Mouse (Mus musculus) C2C12 (cell line): ENCODE measurements around the gene Elmo2. TPM values are rescaled to one million over a fixed set of nuclear protein-coding genes. Genes with fewer than 3 reads are reported as not detected.
A peak's percentile ranks its signal among the peaks of the same experiment; 100 is the strongest.

Experiments used
- H3K27me3 ChIP-seq: one replicate; pipeline ENCODE4 v1.6.1; 2011; ENCODE audit not compliant: control insufficient read depth, insufficient read depth, insufficient read length
- H3K36me3 ChIP-seq: one replicate; pipeline ENCODE4 v1.6.1; 2011; ENCODE audit not compliant: control insufficient read depth, insufficient read depth
- H3K4me3 ChIP-seq: one replicate; pipeline ENCODE4 v1.5.1; 2011; ENCODE audit warnings: mild to moderate bottlenecking, control low read depth; ENCODE audit not compliant: poor library complexity, insufficient read depth, severe bottlenecking
- H3K79me2 ChIP-seq: one replicate; pipeline ENCODE4 v1.6.1; 2011; ENCODE audit not compliant: control insufficient read depth, insufficient read depth
- H3K79me3 ChIP-seq: one replicate; pipeline ENCODE4 v1.6.1; 2011; ENCODE audit warnings: low read depth, control low read depth
- H3ac ChIP-seq: one replicate; pipeline ENCODE3; 2011; ENCODE audit warnings: low read depth; ENCODE audit not compliant: control insufficient read depth, insufficient read length
- CEBPB ChIP-seq: IDR thresholded peaks from one replicate; pipeline ENCODE4 v1.6.1; 2011; ENCODE audit warnings: low read depth, mild to moderate bottlenecking, control low read depth, moderate library complexity
- CTCF ChIP-seq: IDR thresholded peaks from one replicate; pipeline ENCODE4 v1.5.1; 2011; ENCODE audit not compliant: control insufficient read depth, insufficient read depth, insufficient read length
- FOSL1 ChIP-seq: IDR thresholded peaks from one replicate; pipeline ENCODE4 v1.8.0; 2011; ENCODE audit warnings: mild to moderate bottlenecking, low read length; ENCODE audit not compliant: poor library complexity, insufficient read depth, severe bottlenecking
- MAX ChIP-seq: IDR thresholded peaks from one replicate; pipeline ENCODE4 v1.6.1; 2011; ENCODE audit warnings: mild to moderate bottlenecking, control low read depth
- MYOD1 ChIP-seq: IDR thresholded peaks from one replicate; pipeline ENCODE4 v1.6.1; 2011; ENCODE audit warnings: low read depth; ENCODE audit not compliant: control insufficient read depth, insufficient read length
- MYOG ChIP-seq: IDR thresholded peaks from one replicate; pipeline ENCODE4 v1.6.1; 2011; ENCODE audit not compliant: control insufficient read depth, insufficient read length; ENCODE audit errors: extremely low read depth
- USF1 ChIP-seq: IDR thresholded peaks from one replicate; pipeline ENCODE4 v1.6.1; 2011; ENCODE audit warnings: low read depth, mild to moderate bottlenecking, control low read depth, moderate library complexity
- polyA plus RNA-seq: library from polyadenylated mRNA; unstranded; fragments of >200 nt; fragmentation: generic; extraction: Trizol; gene quantifications from one replicate; pipeline ENCODE4 v1.2.1, GENCODE M21; 2012; ENCODE audit warnings: missing spikeins

Elmo2 gene
- polyA plus RNA-seq, 1 experiment = 26.4 TPM

DNA sequence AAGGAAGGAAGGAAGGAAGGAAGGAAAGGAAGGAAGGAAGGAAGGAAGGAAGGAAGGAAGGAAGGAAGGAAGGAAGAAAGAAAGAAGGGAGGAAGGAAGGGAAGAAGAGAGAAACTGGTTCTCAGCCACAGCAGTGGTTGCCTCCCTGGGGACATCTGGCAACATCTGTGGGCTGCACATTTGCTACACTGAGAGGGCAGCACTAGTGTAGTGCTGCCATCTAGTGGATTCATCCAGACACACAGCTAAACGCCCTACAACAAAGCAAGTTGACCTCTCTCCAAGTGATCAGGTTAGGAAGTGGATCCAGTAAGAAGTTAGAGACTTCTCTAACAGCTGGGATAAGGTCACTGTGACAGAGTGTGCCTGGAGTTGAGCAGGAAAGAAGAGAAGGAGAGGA, 34.6 kb upstream of the Elmo2 start:
- H3K27me3 ChIP-seq = peaks cover 33% of the 10 kb centered on the region
- H3K4me3 ChIP-seq = no peak overlapping the region
- no peaks in the 10 kb centered on the region for H3K79me3 ChIP-seq
- no peaks in the 10 kb centered on the region for H3K79me2 ChIP-seq
- no peak overlapping the region for H3ac ChIP-seq
- TF ChIP-seq USF1 (no peak), CTCF (peak; percentile 79)
- no peaks in the 10 kb centered on the region for H3K36me3 ChIP-seq

DNA sequence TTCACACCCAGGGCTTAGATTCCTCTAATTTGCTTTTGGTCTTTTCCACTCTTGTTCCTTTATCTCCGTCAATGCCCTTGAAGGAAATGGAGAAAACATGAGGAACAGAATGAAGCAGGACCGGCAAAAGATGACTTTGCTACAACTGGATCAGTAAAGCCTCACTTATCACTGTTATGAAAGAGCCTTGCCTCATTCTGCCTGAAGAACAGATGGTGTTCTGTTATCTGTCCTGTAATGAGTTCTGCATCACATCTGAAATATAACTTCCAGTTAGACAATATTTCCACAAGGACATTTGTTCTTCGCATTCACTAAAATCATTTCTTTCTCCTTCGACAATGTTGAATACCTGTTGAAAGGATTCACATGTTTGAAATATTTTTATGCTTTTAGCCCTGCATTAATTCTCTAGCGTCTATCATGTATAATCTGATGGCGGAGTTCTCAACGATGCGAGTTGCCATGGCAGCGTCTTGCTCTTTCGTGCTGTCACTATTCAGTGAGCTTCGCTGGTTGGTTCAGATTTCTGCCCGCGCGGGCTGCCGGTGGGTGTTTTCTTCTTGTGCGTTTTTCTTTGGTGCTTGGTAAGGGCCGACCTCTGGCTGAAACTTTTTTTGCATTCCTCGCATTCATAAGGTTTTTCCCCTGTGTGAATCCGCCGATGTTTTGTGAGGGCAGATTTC, 25.7 kb upstream of the Elmo2 start:
- Histone ChIP-seq H3K79me3 (no peaks in the 10 kb centered on the region), H3K27me3 (peaks cover 20% of the 10 kb centered on the region), H3K4me3 (no peak overlapping the region), H3K79me2 (no peaks in the 10 kb centered on the region), H3ac (no peak overlapping the region), H3K36me3 (no peaks in the 10 kb centered on the region)
- TF ChIP-seq MYOG (no peak), FOSL1 (no peak), CTCF (no peak), MAX (no peak), MYOD1 (no peak), USF1 (no peak)

DNA sequence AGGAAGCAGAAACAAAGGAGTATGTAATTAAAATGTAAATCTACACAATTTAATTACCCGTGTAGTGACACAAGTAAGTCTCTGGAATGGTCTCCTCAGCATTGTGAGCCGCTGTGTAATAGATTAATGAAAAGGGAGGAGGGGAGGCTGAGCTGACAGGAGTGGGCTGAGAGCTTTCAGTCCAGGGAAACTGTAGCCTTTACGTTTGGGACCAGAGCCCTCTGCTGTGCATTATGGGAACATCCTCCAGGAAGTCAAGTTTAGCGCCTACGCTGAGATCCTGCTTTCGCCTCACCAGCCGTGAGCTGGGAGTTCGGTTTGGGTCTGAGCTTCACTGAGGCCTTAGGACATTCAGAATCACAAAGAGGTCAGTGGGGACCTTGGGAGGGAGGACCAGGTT, 23.2 kb upstream of the Elmo2 start:
- H3K27me3 ChIP-seq = peaks cover 16% of the 10 kb centered on the region
- H3ac ChIP-seq = no peak overlapping the region
- no peaks in the 10 kb centered on the region for H3K79me3 ChIP-seq
- no peaks in the 10 kb centered on the region for H3K79me2 ChIP-seq
- no peak for TF ChIP-seq CEBPB
- TF ChIP-seq USF1 = no peak
- no peak for TF ChIP-seq FOSL1
- no peak overlapping the region for H3K4me3 ChIP-seq
- H3K36me3 ChIP-seq = no peaks in the 10 kb centered on the region

DNA sequence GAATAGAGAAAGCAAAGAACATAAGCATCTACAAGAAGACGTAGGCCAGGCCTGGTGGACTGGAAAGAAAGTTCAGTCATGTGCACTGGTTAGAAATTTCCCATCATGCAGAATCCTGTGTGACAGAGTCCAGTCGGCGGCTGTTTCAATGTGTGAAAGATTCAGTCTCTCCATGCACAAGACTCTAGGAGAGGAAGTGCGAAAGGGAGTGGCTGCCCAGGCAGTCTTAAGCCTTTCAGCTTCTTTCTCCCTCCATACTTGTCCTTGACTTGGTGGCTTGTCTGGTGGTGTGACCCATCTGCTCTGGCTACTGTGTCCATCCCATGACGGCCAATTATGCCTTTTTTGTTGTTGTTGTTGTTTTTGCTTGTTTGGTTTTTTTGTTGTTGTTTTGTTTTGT, 19.9 kb upstream of the Elmo2 start:
- Histone ChIP-seq H3K27me3 (peaks cover 27% of the 10 kb centered on the region), H3ac (no peak overlapping the region), H3K4me3 (no peak overlapping the region), H3K79me3 (no peaks in the 10 kb centered on the region), H3K36me3 (no peaks in the 10 kb centered on the region), H3K79me2 (no peaks in the 10 kb centered on the region)
- TF ChIP-seq FOSL1 (no peak), CTCF (no peak), MYOD1 (no peak), MAX (no peak), CEBPB (no peak), USF1 (no peak), MYOG (no peak)

DNA sequence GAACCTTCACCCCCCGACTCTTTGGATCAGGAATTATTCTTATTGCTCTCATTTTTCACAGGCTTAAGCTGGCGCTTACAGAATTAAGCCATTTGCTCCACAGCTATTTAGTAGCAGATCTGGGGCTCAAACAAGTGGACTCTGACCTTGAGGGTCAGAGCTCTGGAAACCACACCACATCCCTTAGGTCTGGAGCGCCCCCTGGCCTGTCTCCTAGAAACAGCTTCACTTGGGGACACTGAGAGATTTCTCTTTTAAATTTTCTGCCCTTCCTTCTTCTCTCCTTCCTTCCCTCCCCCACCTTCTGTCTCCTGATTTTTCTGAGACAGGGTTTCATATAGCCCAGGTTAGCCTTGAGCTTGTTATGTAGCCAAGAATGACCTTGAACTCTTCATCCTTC, 10.9 kb upstream of the Elmo2 start:
- Histone ChIP-seq H3K27me3 (peaks cover 26% of the 10 kb centered on the region), H3K36me3 (no peaks in the 10 kb centered on the region), H3K79me2 (no peaks in the 10 kb centered on the region), H3K79me3 (no peaks in the 10 kb centered on the region), H3K4me3 (no peak overlapping the region), H3ac (no peak overlapping the region)
- TF ChIP-seq FOSL1 (no peak), CTCF (peak; percentile 31), USF1 (no peak), MYOD1 (no peak), MYOG (no peak), CEBPB (no peak)

DNA sequence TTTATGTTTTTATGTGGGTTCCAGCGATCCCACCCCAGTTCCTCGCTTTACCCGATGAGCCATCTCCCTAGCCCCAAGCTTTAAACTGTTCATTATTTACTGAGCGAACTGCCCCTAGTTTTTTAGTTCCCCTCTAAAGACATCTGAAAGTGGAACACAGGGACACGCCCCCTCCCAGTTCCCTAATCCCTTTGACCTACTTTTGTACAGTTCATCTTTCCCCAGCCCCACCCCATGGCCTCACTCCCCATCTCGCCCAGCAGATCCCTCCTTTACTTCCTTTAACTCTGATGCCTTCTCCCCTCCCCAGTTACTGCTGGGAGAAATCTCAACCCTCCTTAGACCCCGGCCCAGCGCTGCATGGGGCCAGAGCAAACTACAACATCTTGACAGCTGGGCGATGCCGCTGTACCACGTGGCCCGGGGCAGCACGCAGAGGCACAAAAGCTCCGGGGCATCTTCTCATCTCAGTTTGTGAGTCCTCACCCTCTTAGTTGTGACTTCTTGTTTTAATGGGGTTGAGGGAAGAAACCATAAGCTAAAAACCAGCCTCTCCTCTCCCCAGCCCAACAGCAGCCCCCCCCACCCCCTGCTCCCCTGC, 6.4 kb upstream of the Elmo2 start:
- TF ChIP-seq CEBPB (no peak), MYOD1 (no peak), MYOG (no peak), MAX (no peak), CTCF (no peak), FOSL1 (no peak), USF1 (no peak)
- H3ac ChIP-seq = no peak overlapping the region
- H3K36me3 ChIP-seq = no peaks in the 10 kb centered on the region
- H3K79me2 ChIP-seq = no peaks in the 10 kb centered on the region
- H3K79me3 ChIP-seq = no peaks in the 10 kb centered on the region
- H3K27me3 ChIP-seq = peaks cover 20% of the 10 kb centered on the region
- no peak overlapping the region for H3K4me3 ChIP-seq
